Mouse (Mus musculus) erythroid progenitor cell, adult 5-6 weeks (primary cell): Measurements from ENCODE around the gene Dnajb13. TPM values are rescaled to one million over a fixed set of nuclear protein-coding genes. Genes with fewer than 3 reads are reported as not detected.
A peak's percentile ranks its signal among the peaks of the same experiment; 100 is the strongest.

Experiments used
- ATAC-seq: replicated peaks from 2 replicates; pipeline ENCODE4 v1.8.0; 2016; ENCODE audit warnings: moderate number of reproducible peaks, mild to moderate bottlenecking, moderate TSS enrichment, inconsistent platforms; ENCODE audit not compliant: poor library complexity, low FRiP score, severe bottlenecking
- total RNA-seq, 2 experiments: library from RNA; stranded (forward) in 1 of 2; stranded (reverse) in 1 of 2; fragments of 150-400 nt in 1 of 2; fragments of 186-747, 209-891 nt in 1 of 2; gene quantifications; 2 replicates each; pipeline versions ENCODE4 v1.2.3 to v1.2.4; 2015 to 2017; ENCODE audit warnings: low replicate concordance in 2 of 2

The Dnajb13 gene
- total RNA-seq, 2 experiments from 2014 or later = 1.1 TPM; not detected in 1

- peak; percentile 37 for ATAC-seq
These were observed 49.0 kb downstream of the Dnajb13 start for GRCm38 (mm10) chr7:100465656-100466309.

- ATAC-seq = no peak
These were observed 49.5 kb downstream of the Dnajb13 start for GRCm38 (mm10) chr7:100465248-100465647.

GRCm38 (mm10) chr7:100464248-100464647 lies 50.5 kb downstream of the Dnajb13 start:
- ATAC-seq = no peak

- no peak for ATAC-seq
These were observed 51.0 kb downstream of the Dnajb13 start for GRCm38 (mm10) chr7:100463757-100464156.

GRCm38 (mm10) chr7:100463194-100463593 lies 51.6 kb downstream of the Dnajb13 start:
- peak; percentile 53 for ATAC-seq

GRCm38 (mm10) chr7:100461621-100462151 lies 53.1 kb downstream of the Dnajb13 start:
- ATAC-seq = no peak

- no peak for ATAC-seq
These were observed 54.9 kb downstream of the Dnajb13 start for GRCm38 (mm10) chr7:100459862-100460261.

- ATAC-seq = peak; percentile 90
These were observed 56.6 kb downstream of the Dnajb13 start for GRCm38 (mm10) chr7:100458153-100458552.

Other genes with a start within 250 kb of the Dnajb13 start
- not detected in 2 replicates for gene P4ha3, start 229.4 kb downstream of the Dnajb13 start, total RNA-seq (2015; ENCODE audit: low replicate concordance)
- gene P4ha3, start 229.4 kb downstream of the Dnajb13 start, total RNA-seq (2017; ENCODE audit: low replicate concordance) = not detected in 2 replicates
- 75.7 and 87.2 TPM in 2 replicates for gene C2cd3, start 142.7 kb downstream of the Dnajb13 start, total RNA-seq (2015; ENCODE audit: low replicate concordance)
- 56.7 and 58.2 TPM in 2 replicates for gene C2cd3, start 142.7 kb downstream of the Dnajb13 start, total RNA-seq (2017; ENCODE audit: low replicate concordance)
- 11.3 and 12.6 TPM in 2 replicates for gene Ppme1, start 142.7 kb downstream of the Dnajb13 start, total RNA-seq (2015; ENCODE audit: low replicate concordance)
- gene Ppme1, start 142.7 kb downstream of the Dnajb13 start, total RNA-seq (2017; ENCODE audit: low replicate concordance) = 14.7 and 31.6 TPM in 2 replicates
- not detected in 2 replicates for gene Ucp3, start 42.0 kb downstream of the Dnajb13 start, total RNA-seq (2015; ENCODE audit: low replicate concordance)
- 1.0 TPM in 1 of 2 replicates, not detected in the other for gene Ucp3, start 42.0 kb downstream of the Dnajb13 start, total RNA-seq (2017; ENCODE audit: low replicate concordance)
- 753 and 755 TPM in 2 replicates for gene Ucp2, start 21.6 kb downstream of the Dnajb13 start, total RNA-seq (2015; ENCODE audit: low replicate concordance)
- gene Ucp2, start 21.6 kb downstream of the Dnajb13 start, total RNA-seq (2017; ENCODE audit: low replicate concordance) = 595 and 716 TPM in 2 replicates
- 4.2 and 20.9 TPM in 2 replicates for gene Coa4, start 22.1 kb upstream of the Dnajb13 start, total RNA-seq (2015; ENCODE audit: low replicate concordance)
- 3.9 and 6.8 TPM in 2 replicates for gene Coa4, start 22.1 kb upstream of the Dnajb13 start, total RNA-seq (2017; ENCODE audit: low replicate concordance)
- gene Rab6a, start 92.5 kb upstream of the Dnajb13 start, total RNA-seq (2015; ENCODE audit: low replicate concordance) = 93.0 and 120 TPM in 2 replicates
- gene Rab6a, start 92.5 kb upstream of the Dnajb13 start, total RNA-seq (2017; ENCODE audit: low replicate concordance) = 115 and 117 TPM in 2 replicates
- 18.9 and 23.8 TPM in 2 replicates for gene Mrpl48, start 93.3 kb upstream of the Dnajb13 start, total RNA-seq (2015; ENCODE audit: low replicate concordance)
- gene Mrpl48, start 93.3 kb upstream of the Dnajb13 start, total RNA-seq (2017; ENCODE audit: low replicate concordance) = 8.5 and 19.1 TPM in 2 replicates
- gene Plekhb1, start 147.5 kb upstream of the Dnajb13 start, total RNA-seq (2015; ENCODE audit: low replicate concordance) = not detected in 2 replicates
- gene Plekhb1, start 147.5 kb upstream of the Dnajb13 start, total RNA-seq (2017; ENCODE audit: low replicate concordance) = 0.77 TPM in 1 of 2 replicates, not detected in the other
- 21.6 and 31.4 TPM in 2 replicates for gene Fam168a, start 191.7 kb upstream of the Dnajb13 start, total RNA-seq (2015; ENCODE audit: low replicate concordance)
- 11.9 and 13.9 TPM in 2 replicates for gene Fam168a, start 191.7 kb upstream of the Dnajb13 start, total RNA-seq (2017; ENCODE audit: low replicate concordance)